Mouse (Mus musculus) olfactory bulb, adult 2 months (tissue): ENCODE measurements around the gene Hbp1.

Source experiments
- CTCF ChIP-seq: fragments of 200-500 bp; IDR thresholded peaks from 2 replicates; pipeline ENCODE4 v1.5.1; 2012; ENCODE audit warnings: low read depth, mild to moderate bottlenecking, low read length, moderate library complexity; ENCODE audit not compliant: insufficient read depth
- POLR2A ChIP-seq: fragments of 200-500 bp; IDR thresholded peaks from 2 replicates; pipeline ENCODE4 v1.6.1; 2012; ENCODE audit warnings: mild to moderate bottlenecking, low read depth, low read length, moderate library complexity; ENCODE audit not compliant: insufficient read depth

DNA sequence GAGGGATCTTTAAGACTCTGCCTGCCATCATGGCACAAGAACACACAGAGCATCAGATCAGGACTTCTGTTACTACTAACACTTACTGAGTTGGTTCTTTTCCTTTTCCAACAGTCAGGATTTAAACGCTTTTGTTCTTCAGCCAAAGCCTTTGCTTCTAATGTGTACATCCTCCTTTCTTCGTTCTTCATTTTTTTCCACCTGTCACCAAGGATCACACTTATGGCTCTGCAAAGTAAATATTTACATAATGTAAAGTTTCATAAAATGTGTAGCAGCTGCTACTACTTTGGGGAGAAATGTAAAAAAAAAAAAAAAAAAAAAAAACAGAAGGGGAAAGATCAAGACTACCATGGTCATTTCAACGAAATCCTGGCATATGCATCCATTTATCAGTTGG is 21.8 kb downstream of the Hbp1 start:
- TF ChIP-seq POLR2A (no peak), CTCF (no peak)
